Mouse (Mus musculus): ENCODE measurements around the gene Trappc3.

Gene Trappc3

DNA sequence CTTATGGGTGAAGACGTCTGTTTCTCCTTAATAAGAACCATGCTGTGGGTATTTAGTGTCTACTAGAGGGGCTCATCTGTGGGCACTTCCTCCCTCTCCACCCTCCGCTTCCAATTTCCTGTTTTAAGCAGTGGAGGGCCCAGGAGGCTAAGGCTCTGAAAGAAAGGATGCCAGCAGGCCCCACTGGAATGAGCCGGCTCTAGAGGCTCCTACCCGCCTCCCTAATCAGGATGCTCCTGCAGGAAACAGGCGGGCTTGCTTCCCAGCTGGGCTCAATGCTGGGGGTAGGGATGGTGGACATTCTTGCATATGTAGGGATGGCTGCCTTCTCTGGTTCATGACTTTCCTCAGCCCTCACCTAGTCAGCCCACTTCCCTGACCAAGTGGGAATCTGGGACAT, 51.1 kb downstream of the Trappc3 start:
- no peak for DNase-seq (ENCODE audit: low spot score)

DNA sequence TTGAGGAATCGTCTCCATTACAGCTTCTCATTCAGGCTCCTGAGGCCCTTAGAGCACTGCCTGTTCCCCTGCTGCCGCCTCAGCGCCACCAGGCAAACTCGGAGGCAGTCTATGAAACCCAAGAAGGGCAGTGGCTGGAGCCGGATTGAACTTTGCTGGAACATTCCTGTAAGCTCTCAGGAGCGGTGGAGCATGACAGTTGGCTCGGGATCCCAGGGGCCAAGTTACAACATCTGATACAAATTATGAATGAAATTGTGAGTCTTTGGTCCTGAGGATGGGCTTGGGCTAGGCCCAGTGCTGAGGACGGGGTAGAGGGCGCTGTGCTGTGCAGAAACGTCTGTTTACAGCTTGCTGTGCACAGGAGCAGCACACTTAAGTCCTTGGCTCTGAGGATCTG, 52.3 kb downstream of the Trappc3 start:
- no peak for DNase-seq (ENCODE audit: low spot score)

DNA sequence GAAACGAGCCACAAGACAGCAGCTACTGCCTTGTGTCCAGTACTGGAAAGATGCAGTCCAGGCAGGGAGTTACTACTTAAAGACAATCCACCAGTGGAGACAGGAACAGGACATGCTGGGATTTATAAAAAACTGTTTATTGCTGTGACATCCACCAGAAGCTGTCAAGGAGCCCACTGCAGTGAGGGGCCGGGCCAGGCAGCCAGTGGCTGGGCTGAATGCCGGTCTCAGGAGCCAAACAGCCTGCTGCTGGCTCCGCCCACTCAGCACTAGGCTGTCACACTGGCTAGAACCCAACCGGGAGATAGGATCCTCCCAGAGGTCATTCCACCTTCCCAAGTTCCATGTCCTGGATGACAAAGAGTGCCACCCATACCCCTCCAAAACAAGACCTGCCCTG, 53.8 kb downstream of the Trappc3 start:
- DNase-seq (ENCODE audit: low spot score) = no peak

DNA sequence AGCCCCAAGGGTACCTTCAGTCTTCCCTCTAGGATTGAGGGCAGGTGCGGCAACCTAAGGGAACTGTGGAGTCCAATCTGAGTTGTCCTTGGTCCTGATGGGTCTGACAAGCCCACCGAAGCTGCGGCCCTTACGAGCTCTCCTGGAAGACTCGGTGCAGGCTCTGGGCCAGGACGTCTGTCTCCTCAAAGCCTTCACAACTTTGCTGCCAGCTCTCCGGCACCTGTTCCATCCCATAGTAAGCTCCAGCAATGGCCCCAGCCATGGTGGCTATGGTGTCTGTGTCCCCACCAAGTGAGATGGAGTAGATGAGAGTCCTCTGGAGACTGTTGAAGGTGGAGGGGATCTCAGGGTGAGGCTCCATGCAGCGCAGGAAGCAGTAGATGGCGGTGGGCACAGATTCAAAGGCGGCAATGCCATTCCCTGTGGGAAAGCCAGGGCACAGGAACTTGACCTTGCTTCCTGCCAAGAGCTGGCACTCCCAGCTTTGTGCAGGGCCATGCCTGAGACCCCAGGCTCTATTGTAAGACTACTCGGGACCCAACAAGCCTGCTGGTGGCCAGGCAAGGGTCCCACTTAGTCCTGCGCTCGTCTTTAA, 54.4 kb downstream of the Trappc3 start:
- DNase-seq (ENCODE audit: low spot score) = no peak

DNA sequence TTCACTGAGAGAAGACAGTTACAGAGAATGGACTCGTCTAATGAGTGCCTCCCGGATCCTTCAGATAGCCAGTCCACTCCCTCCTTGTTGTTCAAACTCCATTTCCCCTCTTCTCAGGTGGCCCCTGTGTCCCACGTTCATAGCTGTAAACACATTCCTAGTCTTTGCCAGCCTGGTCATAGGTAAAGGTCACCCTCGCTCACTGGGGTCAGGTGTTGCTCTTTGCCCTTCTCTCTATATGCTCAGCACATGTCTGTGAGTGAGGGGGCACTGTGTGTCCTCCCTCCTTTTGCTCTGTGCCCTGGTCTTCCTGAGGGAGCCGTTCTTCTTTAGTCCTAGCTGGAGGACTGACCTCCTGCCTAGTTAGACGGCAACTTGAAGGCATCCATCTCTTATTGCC, 57.7 kb downstream of the Trappc3 start:
- no peak for DNase-seq (ENCODE audit: low spot score)

DNA sequence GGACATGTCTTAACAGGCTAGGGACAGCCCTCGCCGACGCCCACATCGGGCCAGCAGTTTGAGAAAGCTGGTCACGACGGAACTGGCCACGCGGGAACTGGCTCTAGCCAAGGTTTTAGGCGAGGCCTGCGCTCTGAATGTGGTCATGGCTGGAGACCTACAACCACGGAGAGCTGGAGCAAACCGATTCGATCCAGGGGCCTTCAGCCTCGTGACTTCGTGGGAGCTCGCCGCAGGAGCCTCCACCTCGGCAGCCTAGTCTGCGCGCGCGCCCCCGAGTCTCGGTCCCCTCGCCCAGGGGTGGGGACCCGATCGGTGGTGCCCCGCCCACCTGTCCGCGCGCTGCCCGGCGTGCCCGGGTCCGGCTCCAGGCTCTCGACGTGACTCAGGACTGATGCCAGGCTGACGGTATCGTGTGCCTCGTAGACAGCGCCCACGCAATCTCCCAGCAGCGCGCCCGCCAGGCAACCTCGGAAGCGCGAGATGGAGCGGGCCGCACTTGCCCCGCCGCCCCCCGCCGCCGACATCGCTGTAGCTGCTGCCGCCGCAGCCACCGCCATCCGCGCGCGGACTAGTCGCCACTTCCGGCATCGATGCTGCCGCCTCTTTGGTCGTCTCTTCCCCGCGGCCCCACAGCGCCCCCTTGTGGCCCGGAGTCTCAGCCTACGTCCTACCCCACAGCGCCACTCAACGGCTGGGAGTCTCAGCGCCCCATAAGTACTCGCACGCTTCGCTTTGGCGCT, 59.2 kb downstream of the Trappc3 start, which contains the start of gene Adprhl2:
Adprhl2 (minus strand) TSS at position 593 of the 743 bp plus-strand sequence.
- DNase-seq (ENCODE audit: low spot score) = peak; percentile 99

DNA sequence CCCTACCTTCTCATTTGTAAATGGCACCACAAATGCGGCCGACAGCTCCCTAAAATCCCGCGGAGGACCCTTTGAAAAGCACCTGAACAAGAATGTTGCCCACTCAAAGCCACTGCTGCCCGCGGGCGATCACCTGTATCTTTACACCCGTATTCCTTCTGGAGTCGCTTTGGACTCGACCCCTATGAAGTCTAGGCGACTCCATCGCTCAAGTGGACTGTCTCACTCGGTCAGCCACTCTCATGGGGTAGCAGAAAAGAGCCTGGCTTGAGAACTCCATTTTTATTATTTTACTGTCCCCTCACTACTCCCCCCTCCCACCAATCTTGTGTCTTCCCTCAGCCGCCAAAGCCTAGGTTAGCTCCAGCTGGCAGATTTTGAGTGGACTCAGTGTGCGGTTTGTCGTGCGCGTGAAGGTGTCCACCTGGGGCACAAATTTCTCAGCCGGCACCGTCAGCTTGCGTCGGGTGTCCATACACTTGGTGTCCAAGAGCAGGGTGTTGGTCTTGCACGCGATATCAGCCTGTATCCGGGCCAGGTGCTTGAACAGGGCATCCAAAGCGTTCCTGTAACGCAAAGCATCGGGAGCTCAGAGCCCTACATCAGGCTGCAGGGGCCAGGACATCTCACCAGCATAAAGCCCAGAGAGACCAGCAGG, 59.9 kb downstream of the Trappc3 start:
- DNase-seq (ENCODE audit: low spot score) = no peak

DNA sequence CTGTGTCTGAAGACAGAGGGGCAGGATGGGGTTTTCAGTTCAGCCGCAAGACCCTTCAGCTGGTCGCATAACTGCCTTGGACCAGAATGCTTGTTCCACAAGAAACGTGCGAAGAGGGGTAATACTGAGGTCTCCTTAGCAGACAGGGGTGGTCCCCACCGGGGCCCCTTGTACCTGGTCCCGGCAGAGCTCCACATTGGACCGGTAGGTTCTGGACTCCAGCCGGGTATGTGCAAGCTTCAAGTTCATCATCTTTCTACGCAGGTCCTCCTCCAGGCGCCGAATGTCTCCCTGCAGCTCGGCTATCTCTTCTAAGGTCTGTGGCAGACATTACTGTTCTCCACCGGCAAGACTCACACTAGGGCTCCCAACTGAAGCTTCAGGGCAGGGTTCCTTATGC, 60.5 kb downstream of the Trappc3 start:
- no peak for DNase-seq (ENCODE audit: low spot score)

DNA sequence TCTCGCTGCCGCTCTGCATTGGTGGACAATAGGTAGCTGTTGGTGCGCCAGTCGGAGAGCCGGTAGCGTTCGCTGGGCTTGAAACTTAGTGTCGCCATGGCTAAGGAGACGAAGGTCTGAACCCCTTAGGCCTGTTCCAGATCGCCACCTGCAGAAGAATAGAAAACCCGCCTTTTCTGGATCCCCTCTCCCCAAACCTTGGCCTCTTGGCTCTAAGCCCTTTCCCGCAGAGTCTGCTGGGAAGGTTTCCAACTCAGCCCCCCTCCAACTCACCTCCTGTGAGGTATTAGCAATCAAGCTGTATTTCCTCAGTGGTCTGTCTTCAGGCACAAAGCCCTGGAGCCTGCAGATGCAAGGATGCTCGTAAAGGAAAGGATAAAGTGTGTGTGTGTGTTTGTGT, 62.7 kb downstream of the Trappc3 start:
- no peak for DNase-seq (ENCODE audit: low spot score)

DNA sequence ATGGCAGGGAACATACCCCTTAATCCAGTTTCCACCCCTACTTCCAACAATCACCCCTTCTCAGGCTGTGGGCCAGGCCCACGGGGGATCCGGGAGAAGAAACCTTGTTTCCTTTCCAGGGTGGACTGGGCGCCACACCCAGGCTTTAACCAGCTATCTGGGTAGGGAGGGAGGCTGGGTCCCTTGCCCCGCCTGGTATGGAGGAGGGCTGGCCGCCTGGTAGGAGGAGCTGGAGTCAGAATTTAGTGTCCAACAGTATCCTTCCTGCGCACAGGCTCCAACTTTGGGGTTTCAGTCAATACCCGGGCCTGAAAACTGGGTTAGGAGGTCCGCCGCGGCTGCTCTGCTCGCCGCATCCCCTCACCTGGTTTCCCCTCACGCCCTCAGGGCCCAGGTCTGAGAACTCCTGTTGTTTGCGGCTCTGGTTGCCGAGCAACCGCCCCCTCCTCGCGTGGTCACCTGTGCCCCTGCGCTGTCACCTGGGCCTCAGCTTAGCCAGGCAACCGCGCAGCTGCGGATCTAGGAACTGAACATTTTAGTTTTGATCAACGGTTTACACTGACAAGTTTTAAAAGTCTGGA, 63.2 kb downstream of the Trappc3 start, which contains the start of gene Tekt2:
Tekt2 (minus strand) TSS at position 408 of the 581 bp plus-strand sequence.
- no peak for DNase-seq (ENCODE audit: low spot score)
